Mouse (Mus musculus): ENCODE measurements around the gene Iqch.

DNA sequence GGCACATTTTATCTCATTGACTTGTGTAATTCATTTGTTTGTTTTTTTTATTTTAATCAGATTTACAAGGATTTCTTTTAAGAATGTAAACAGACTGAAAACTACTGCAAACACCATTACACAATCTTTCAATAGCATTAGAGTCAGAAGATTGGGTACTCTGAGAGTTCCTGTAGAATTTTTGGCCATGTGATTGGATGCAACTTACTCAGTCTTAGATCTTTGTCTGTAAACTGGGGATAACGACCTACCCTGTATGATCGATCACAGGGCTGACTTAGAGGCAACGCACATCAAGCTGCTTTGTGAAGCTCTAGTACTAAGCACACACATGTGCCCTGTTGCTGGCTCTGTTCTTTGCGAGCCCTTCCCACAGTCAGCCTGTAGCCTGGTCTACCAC is 11.7 kb downstream of the Iqch start:
- no peak for TF ChIP-seq EP300 (IDR thresholded peaks at IDR 0.05; ENCODE audit: insufficient read depth, low read depth, low read length)
- no peak for TF ChIP-seq CTCF (IDR thresholded peaks at IDR 0.05; ENCODE audit: low read depth, low read length)
